Mouse (Mus musculus) MEL (cell line): ENCODE measurements around the gene Eif5a.
A peak's percentile ranks its signal among the peaks of the same experiment; 100 is the strongest.

Source experiments
- CTCF ChIP-seq, 3 experiments: IDR thresholded peaks in 2 of 3; conservative IDR thresholded peaks in 1 of 3; 2 replicates each; pipeline ENCODE4 v1.5.1; 2011 to 2012; ENCODE audit warnings: low read length in 3 of 3, low read depth in 2 of 3, mild to moderate bottlenecking in 2 of 3, improper control_type of control experiment in 1 of 3, inconsistent platforms in 1 of 3, mixed read lengths in 1 of 3, moderate library complexity in 1 of 3; ENCODE audit not compliant: control insufficient read depth in 1 of 3, insufficient read depth in 1 of 3, poor library complexity in 1 of 3, severe bottlenecking in 1 of 3
- EP300 ChIP-seq, 2 experiments: IDR thresholded peaks; 2 replicates each; pipeline ENCODE4 v1.6.1; 2011; ENCODE audit warnings: improper control_type of control experiment in 2 of 2, low read length in 2 of 2, low read depth in 1 of 2, mild to moderate bottlenecking in 1 of 2
- ETS1 ChIP-seq: IDR thresholded peaks from 2 replicates; pipeline ENCODE4 v1.6.1; 2012; ENCODE audit warnings: low read depth, mild to moderate bottlenecking, inconsistent platforms, low read length, improper control_type of control experiment, moderate library complexity
- GATA1 ChIP-seq: IDR thresholded peaks from 2 replicates; pipeline ENCODE4 v1.6.1; 2011; ENCODE audit warnings: low read depth, low read length, improper control_type of control experiment
- JUND ChIP-seq: IDR thresholded peaks from 2 replicates; pipeline ENCODE4 v1.6.1; 2011; ENCODE audit warnings: low read depth, mild to moderate bottlenecking, improper control_type of control experiment, low read length
- MYC ChIP-seq: IDR thresholded peaks from 2 replicates; pipeline ENCODE4 v1.6.1; 2011; ENCODE audit warnings: low read depth, mild to moderate bottlenecking, low read length, improper control_type of control experiment, moderate library complexity
- POLR2A ChIP-seq, 2 experiments: IDR thresholded peaks; 2 replicates each; pipeline ENCODE4 v1.6.1; 2011 to 2012; ENCODE audit warnings: low read length in 2 of 2, mild to moderate bottlenecking in 2 of 2, control low read depth in 1 of 2, improper control_type of control experiment in 1 of 2, low read depth in 1 of 2, moderate library complexity in 1 of 2; ENCODE audit not compliant: control insufficient read depth in 1 of 2, insufficient read depth in 1 of 2, poor library complexity in 1 of 2

DNA sequence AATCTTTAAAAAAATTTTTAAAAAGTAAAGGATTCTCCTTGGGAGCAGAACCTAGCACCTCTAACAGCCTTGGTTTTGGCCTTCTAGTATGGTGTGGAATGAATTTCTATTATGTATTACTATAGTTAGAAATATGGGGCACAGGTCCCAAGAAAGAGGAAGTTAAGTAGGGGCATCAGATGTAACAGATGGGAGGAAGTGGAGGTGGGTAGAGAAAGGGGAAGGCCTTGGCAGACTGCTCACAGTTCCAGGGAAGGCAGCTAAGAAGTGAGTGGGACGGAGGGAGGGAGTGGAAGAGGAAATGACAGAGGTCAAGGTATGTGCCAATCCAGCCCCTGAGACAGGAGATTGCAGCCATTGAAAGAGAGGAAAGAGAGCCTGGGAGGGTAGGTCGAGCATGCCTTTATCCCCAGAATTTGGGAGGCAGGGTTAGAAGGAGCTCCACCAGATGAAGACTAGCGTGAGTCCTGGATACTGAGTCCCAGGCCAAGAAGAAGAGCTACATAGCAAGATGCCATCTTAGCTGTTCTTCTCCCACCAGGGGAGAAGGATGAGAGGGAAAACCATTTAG is 9.3 kb upstream of the Eif5a start:
- TF ChIP-seq ETS1, result peak; percentile 92
- TF ChIP-seq POLR2A (IDR thresholded peaks at IDR 0.05; ENCODE audit: control insufficient read depth in 1 of 2, insufficient read depth in 1 of 2, low read depth in 1 of 2, low read length in 2 of 2, poor library complexity in 1 of 2), result peak in 1 of 2 experiments; percentile 51; a peak in 1 of 4 replicates
- TF ChIP-seq EP300 (IDR thresholded peaks at IDR 0.05; ENCODE audit: low read depth in 1 of 2, low read length in 2 of 2), result peak; percentile 76 to 78
- TF ChIP-seq GATA1, result no peak
- TF ChIP-seq CTCF (IDR thresholded peaks at IDR 0.05 in 2 of 3, conservative IDR thresholded peaks at IDR 0.05 in 1 of 3; ENCODE audit: control insufficient read depth in 1 of 3, insufficient read depth in 1 of 3, low read depth in 2 of 3, low read length in 3 of 3, poor library complexity in 1 of 3, severe bottlenecking in 1 of 3), result no peak
- peak; percentile 23; the same call in 1 of the 2 replicates for TF ChIP-seq MYC
- no peak for TF ChIP-seq JUND
